Mouse (Mus musculus) cerebellum, adult 2 months (tissue): ENCODE data around the gene Adamtsl3. TPM values are rescaled to one million over a fixed set of nuclear protein-coding genes. Genes with fewer than 3 reads are reported as not detected.

Experiments used
- DNase-seq, 2 experiments: peaks; one replicate each; pipeline ENCODE4 v3.0.0; 2021
- H3K27ac ChIP-seq: fragments of 200-500 bp; 2 replicates; pipeline ENCODE4 v1.5.1; 2012; ENCODE audit warnings: low read length, control low read depth, inconsistent platforms; ENCODE audit not compliant: insufficient read depth
- H3K27me3 ChIP-seq: fragments of 200-500 bp; 2 replicates; pipeline ENCODE4 v1.6.1; 2012; ENCODE audit warnings: inconsistent platforms, mild to moderate bottlenecking, low read length, moderate library complexity; ENCODE audit not compliant: control insufficient read depth, insufficient read depth
- H3K4me1 ChIP-seq: fragments of 200-500 bp; 2 replicates; pipeline ENCODE4 v1.6.1; 2011; ENCODE audit warnings: low read length; ENCODE audit not compliant: control insufficient read depth, insufficient read depth
- H3K4me3 ChIP-seq: fragments of 200-500 bp; replicated peaks from 2 replicates; pipeline ENCODE3; 2011; ENCODE audit warnings: mild to moderate bottlenecking, low read depth, low read length, control low read depth; ENCODE audit not compliant: insufficient read depth
- CTCF ChIP-seq: fragments of 200-500 bp; IDR thresholded peaks from 2 replicates; pipeline ENCODE4 v1.5.1; 2011; ENCODE audit warnings: low read depth, mild to moderate bottlenecking, control low read depth, low read length, moderate library complexity, borderline replicate concordance; ENCODE audit not compliant: insufficient read depth
- POLR2A ChIP-seq: fragments of 200-500 bp; IDR thresholded peaks from 2 replicates; pipeline ENCODE4 v1.6.1; 2011; ENCODE audit warnings: low read length, control low read depth, borderline replicate concordance; ENCODE audit not compliant: insufficient read depth
- WGBS: fragments of 180-500 bp; shearing (Covaris S2); methylation state at CpG from one replicate; pipeline ENCODE4 v1.1.7; 2018; 5-methylcytosine and 5-hydroxymethylcytosine counted together
- polyA plus RNA-seq: library from polyadenylated mRNA; depleted of rRNA; stranded (reverse); fragments of >200 nt; gene quantifications from 2 replicates; pipeline ENCODE4 v1.2.3, GENCODE M21; 2012

Gene Adamtsl3
- polyA plus RNA-seq, 1 experiment: 0.72 TPM

- no peak for DNase-seq
- 30% methylated on average over 4 of the region's 4 CpGs for whole genome bisulfite sequencing
- Histone ChIP-seq H3K4me1 (no peaks in the 10 kb centered on the region), H3K27ac (no peak overlapping the region), H3K4me3 (no peak overlapping the region), H3K27me3 (no peaks in the 10 kb centered on the region)
- TF ChIP-seq CTCF (no peak), POLR2A (no peak)
Observed at GRCm38 (mm10) chr7:82327201-82327600, 8.3 kb upstream of the Adamtsl3 start.

- H3K27ac ChIP-seq: no peak overlapping the region
- H3K4me3 ChIP-seq: no peak overlapping the region
- WGBS: 38% methylated on average over 5 of the region's 5 CpGs
- H3K4me1 ChIP-seq: no peaks in the 10 kb centered on the region
- no peaks in the 10 kb centered on the region for H3K27me3 ChIP-seq
- TF ChIP-seq CTCF: no peak
- TF ChIP-seq POLR2A: no peak
- DNase-seq: no peak
Observed at GRCm38 (mm10) chr7:82327881-82328280, 7.6 kb upstream of the Adamtsl3 start.

- 62% methylated on average over 4 of the region's 4 CpGs for WGBS
- Histone ChIP-seq H3K27ac (no peak overlapping the region), H3K27me3 (no peaks in the 10 kb centered on the region; the same call in 1 of the 2 replicates), H3K4me3 (no peak overlapping the region), H3K4me1 (no peaks in the 10 kb centered on the region)
- no peak for DNase-seq
- TF ChIP-seq POLR2A: no peak
- TF ChIP-seq CTCF: no peak
Observed at GRCm38 (mm10) chr7:82329831-82330230, 5.7 kb upstream of the Adamtsl3 start.

- DNase-seq: no peak
- 85% methylated on average over 6 of the region's 6 CpGs for WGBS
- H3K4me1 ChIP-seq: no peaks in the 10 kb centered on the region
Observed at GRCm38 (mm10) chr7:82330860-82331259, 4.6 kb upstream of the Adamtsl3 start.

GRCm38 (mm10) chr7:82334000-82334399 is 1.5 kb upstream of the Adamtsl3 start:
- TF ChIP-seq POLR2A (no peak), CTCF (no peak)
- no peak for DNase-seq
- 36% methylated on average over 1 of the region's 1 CpGs for WGBS
- H3K27me3 ChIP-seq: no peaks in the 10 kb centered on the region; the same call in 1 of the 2 replicates
- no peak overlapping the region for H3K27ac ChIP-seq
- H3K4me3 ChIP-seq: no peak overlapping the region
- no peaks in the 10 kb centered on the region for H3K4me1 ChIP-seq

More at GRCm38 (mm10) chr7:82330860-82331259, 4.6 kb upstream of the Adamtsl3 start:
- H3K4me3 ChIP-seq: no peak overlapping the region
- no peaks in the 10 kb centered on the region; the same call in 1 of the 2 replicates for H3K27me3 ChIP-seq
- TF ChIP-seq POLR2A (no peak), CTCF (no peak)
- no peak overlapping the region for H3K27ac ChIP-seq

GRCm38 (mm10) chr7:82336132-82336531 is 638 bp downstream of the Adamtsl3 start:
- Histone ChIP-seq H3K4me1 (no peaks in the 10 kb centered on the region), H3K27ac (no peak overlapping the region), H3K27me3 (no peaks in the 10 kb centered on the region; the same call in 1 of the 2 replicates), H3K4me3 (no peak overlapping the region)
- TF ChIP-seq CTCF: no peak
- TF ChIP-seq POLR2A: no peak
- no peak for DNase-seq
- under 1% methylated on average over 34 of the region's 34 CpGs for WGBS

- H3K27me3 ChIP-seq: no peaks in the 10 kb centered on the region; the same call in 1 of the 2 replicates
Observed at GRCm38 (mm10) chr7:82338121-82338520, 2.6 kb downstream of the Adamtsl3 start.

GRCm38 (mm10) chr7:82338532-82338931 is 3.0 kb downstream of the Adamtsl3 start:
- Histone ChIP-seq H3K27me3 (no peaks in the 10 kb centered on the region; the same call in 1 of the 2 replicates), H3K4me1 (no peaks in the 10 kb centered on the region)
- WGBS: 85% methylated on average over 4 of the region's 4 CpGs

More at GRCm38 (mm10) chr7:82338121-82338520, 2.6 kb downstream of the Adamtsl3 start:
- Histone ChIP-seq H3K4me1 (no peaks in the 10 kb centered on the region), H3K4me3 (no peak overlapping the region), H3K27ac (no peak overlapping the region)
- DNase-seq: no peak
- WGBS: 94% methylated on average over 9 of the region's 9 CpGs
- TF ChIP-seq CTCF (no peak), POLR2A (no peak)

More at GRCm38 (mm10) chr7:82338532-82338931, 3.0 kb downstream of the Adamtsl3 start:
- TF ChIP-seq CTCF: no peak
- no peak for TF ChIP-seq POLR2A
- no peak for DNase-seq
- Histone ChIP-seq H3K4me3 (no peak overlapping the region), H3K27ac (no peak overlapping the region)
